Mouse (Mus musculus) G1E (cell line): ENCODE results near the gene Tm7sf3. TPM values are rescaled to one million over a fixed set of nuclear protein-coding genes. Genes with fewer than 3 reads are reported as not detected.

ENCODE experiments used
- ATAC-seq: 2 replicates; pipeline ENCODE4 v1.8.0; 2016; ENCODE audit warnings: mild to moderate bottlenecking; ENCODE audit not compliant: insufficient number of reproducible peaks, poor library complexity, low FRiP score, severe bottlenecking; ENCODE audit errors: extremely low read depth
- DNase-seq: peaks from one replicate; pipeline ENCODE4 v3.0.0; 2012; ENCODE audit warnings: low spot score
- H3K27me3 ChIP-seq: 2 replicates; pipeline ENCODE4 v1.6.1; 2012; ENCODE audit warnings: mild to moderate bottlenecking, low read length, inconsistent platforms; ENCODE audit not compliant: insufficient read depth
- H3K36me3 ChIP-seq: replicated peaks from 2 replicates; pipeline ENCODE3; 2012; ENCODE audit warnings: mild to moderate bottlenecking, inconsistent platforms
- H3K4me1 ChIP-seq: 2 replicates; pipeline ENCODE4 v1.6.1; 2012; ENCODE audit warnings: low read depth, low read length, inconsistent platforms, mixed read lengths; ENCODE audit not compliant: insufficient read depth
- H3K4me3 ChIP-seq: 2 replicates; pipeline ENCODE4 v1.5.1; 2012; ENCODE audit warnings: low read depth, mild to moderate bottlenecking, inconsistent platforms, low read length, moderate library complexity, mixed read lengths
- H3K9me3 ChIP-seq: replicated peaks from 2 replicates; pipeline ENCODE4 v1.6.1; 2012; ENCODE audit warnings: inconsistent platforms
- CTCF ChIP-seq: IDR thresholded peaks from 2 replicates; pipeline ENCODE4 v1.5.1; 2012; ENCODE audit warnings: low read depth, low read length, inconsistent platforms, mixed read lengths
- GATA1 ChIP-seq: IDR thresholded peaks from 2 replicates; pipeline ENCODE4 v1.6.1; 2012; ENCODE audit warnings: borderline replicate concordance, low read length, inconsistent platforms, mixed read lengths
- GATA2 ChIP-seq: IDR thresholded peaks from 2 replicates; pipeline ENCODE4 v1.6.1; 2012; ENCODE audit warnings: low read depth, low read length, inconsistent platforms, borderline replicate concordance
- POLR2AphosphoS5 ChIP-seq: IDR thresholded peaks from 2 replicates; pipeline ENCODE4 v1.6.1; 2012; ENCODE audit warnings: low read depth, low read length, inconsistent platforms; ENCODE audit not compliant: insufficient replicate concordance
- TAL1 ChIP-seq: conservative IDR thresholded peaks from 2 replicates; pipeline ENCODE4 v1.6.1; 2012; ENCODE audit warnings: low read depth, low read length, inconsistent platforms, mixed read lengths
- polyA plus RNA-seq: library from polyadenylated mRNA; stranded (reverse); fragments of >175 nt; gene quantifications from 2 replicates; pipeline ENCODE4 v1.2.3, GENCODE M21; 2012
- total RNA-seq, 2 experiments: library from RNA; stranded (forward) in 1 of 2; stranded (reverse) in 1 of 2; fragments of 200-1000 nt in 1 of 2; fragments of >200 nt in 1 of 2; fragmentation: Nextera tagmentation in 1 of 2; gene quantifications; 2 replicates each; pipeline ENCODE4 v1.2.3; 2014 to 2017

The Tm7sf3 gene
- total and polyA plus RNA-seq, 3 experiments, result 24.7 to 27.8 (median 25.0) TPM

DNA sequence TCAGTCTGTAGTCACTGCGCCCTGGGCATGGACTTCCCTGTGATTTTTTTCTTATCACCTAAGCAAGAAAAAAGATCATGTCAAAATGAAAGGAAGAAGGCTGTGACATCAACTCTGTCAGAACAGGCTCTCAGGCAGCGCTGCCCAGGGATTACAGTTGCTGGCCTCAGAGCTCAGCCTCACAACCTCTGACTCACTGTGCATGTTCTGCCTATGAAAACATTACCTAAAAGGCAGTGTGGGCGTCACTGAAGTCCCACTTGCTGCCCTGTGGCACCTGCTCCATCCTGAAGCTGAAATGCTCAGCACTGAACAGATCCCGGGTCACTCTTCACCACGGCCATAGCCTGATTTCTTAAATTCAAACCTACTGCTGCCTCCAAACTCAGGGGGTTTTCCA, 29.9 kb downstream of the Tm7sf3 start:
- Histone ChIP-seq H3K27me3 (no peaks in the 10 kb centered on the region), H3K9me3 (no peaks in the 10 kb centered on the region), H3K4me3 (no peak overlapping the region), H3K36me3 (peaks cover 95% of the 10 kb centered on the region), H3K4me1 (no peaks in the 10 kb centered on the region)
- DNase-seq, result no peak
- TF ChIP-seq POLR2AphosphoS5 (no peak), GATA2 (no peak), TAL1 (no peak), CTCF (no peak), GATA1 (no peak)
- no peak for ATAC-seq

DNA sequence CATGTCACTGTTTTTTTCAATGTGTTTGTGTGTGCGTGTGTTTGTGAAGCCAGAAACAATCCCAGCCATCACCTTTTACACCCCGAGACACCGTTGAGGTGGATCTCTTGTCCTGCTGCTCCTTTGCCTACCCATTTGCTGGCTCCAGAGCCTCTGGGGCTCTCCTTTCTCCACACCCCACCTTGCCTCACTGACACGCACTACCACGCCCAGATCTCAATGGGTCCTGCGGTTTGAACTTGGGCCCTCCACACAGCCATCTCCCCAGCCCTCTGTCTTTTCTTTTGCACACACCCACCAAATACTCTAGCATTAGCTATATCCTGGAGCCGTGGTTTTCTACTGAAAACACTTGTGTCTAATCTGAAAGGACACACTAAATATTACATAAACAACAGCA, 30.7 kb downstream of the Tm7sf3 start:
- no peak for ATAC-seq
- no peaks in the 10 kb centered on the region for H3K27me3 ChIP-seq
- no peaks in the 10 kb centered on the region for H3K9me3 ChIP-seq
- DNase-seq, result no peak
- no peaks in the 10 kb centered on the region for H3K4me1 ChIP-seq
- TF ChIP-seq POLR2AphosphoS5, result no peak
- TF ChIP-seq TAL1, result no peak
- no peak for TF ChIP-seq GATA1
- TF ChIP-seq GATA2, result no peak
- TF ChIP-seq CTCF, result no peak
- peaks cover 95% of the 10 kb centered on the region for H3K36me3 ChIP-seq
- H3K4me3 ChIP-seq, result no peak overlapping the region

DNA sequence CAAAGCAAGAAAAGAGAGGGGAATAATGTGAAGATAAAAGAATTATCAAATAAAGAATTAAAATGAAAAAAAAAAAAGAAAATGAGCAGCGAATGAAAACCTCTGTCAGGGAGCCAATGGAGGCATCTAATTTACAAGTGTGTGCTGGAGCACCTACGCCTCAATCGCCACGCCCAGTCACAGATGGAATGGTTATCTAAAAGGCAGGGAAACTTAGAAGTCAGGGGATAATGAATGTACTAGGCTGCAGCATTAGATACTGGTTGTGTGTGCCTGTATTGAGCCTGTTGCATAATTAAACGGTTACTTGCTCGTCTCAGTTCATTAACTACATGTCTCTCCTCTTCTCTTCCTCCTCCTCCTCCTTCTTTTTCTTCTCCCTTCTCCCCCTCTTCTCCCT, 31.2 kb downstream of the Tm7sf3 start:
- no peak for TF ChIP-seq TAL1
- no peak for TF ChIP-seq POLR2AphosphoS5
- TF ChIP-seq CTCF, result no peak
- no peak for TF ChIP-seq GATA1
- TF ChIP-seq GATA2, result no peak
- DNase-seq (no peak), ATAC-seq (no peak)
- Histone ChIP-seq H3K9me3 (no peaks in the 10 kb centered on the region), H3K4me1 (peaks cover 2% of the 10 kb centered on the region; the same call in 1 of the 2 replicates), H3K27me3 (no peaks in the 10 kb centered on the region), H3K36me3 (peaks cover 95% of the 10 kb centered on the region), H3K4me3 (no peak overlapping the region)

DNA sequence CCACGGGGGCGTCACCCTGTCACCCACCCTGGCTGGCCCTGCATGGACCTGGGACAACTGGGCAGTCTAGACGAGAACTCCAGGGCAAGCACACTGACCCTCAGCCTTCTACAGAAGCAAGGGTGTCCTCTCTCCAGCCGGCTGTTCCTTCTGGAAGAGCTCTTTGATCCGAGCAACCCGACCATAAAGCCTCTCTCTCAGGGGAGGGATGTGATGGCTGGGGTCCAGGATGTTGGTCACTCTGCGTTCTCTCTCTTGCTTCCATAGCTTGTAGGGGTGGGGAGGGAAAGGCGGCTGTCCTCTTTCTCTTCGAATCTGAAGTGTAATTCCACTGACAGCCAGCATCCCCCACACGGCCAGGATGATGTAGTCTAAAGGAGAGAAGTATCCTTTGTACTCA, 39.0 kb downstream of the Tm7sf3 start:
- H3K9me3 ChIP-seq, result no peaks in the 10 kb centered on the region
- TF ChIP-seq CTCF, result no peak
- no peak for TF ChIP-seq TAL1
- no peak for TF ChIP-seq POLR2AphosphoS5
- no peak for TF ChIP-seq GATA2
- no peak for TF ChIP-seq GATA1
- H3K36me3 ChIP-seq, result peaks cover 93% of the 10 kb centered on the region
- DNase-seq (no peak), ATAC-seq (no peak)
- H3K27me3 ChIP-seq, result no peaks in the 10 kb centered on the region
- H3K4me1 ChIP-seq, result peaks cover 4% of the 10 kb centered on the region; the same call in 1 of the 2 replicates
- no peak overlapping the region for H3K4me3 ChIP-seq

DNA sequence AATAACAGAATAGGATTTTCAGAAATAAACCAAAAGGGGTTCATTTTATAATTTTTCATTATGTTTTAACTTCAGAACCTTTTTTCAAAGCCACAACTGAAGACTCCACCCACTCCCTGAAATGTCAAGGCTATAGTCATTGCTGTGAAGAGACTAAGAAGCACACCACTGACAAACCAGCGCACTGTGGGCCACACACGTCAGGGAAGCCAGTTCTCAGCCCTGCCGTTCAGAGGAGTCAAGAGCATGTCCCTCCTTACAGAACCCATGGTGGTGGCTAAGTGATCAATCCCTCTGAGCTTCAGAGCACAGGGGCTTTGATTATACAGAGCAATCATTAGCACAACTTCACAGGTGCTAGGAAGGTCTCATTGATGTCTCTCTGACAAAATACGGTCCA, 40.0 kb downstream of the Tm7sf3 start:
- H3K4me1 ChIP-seq, result peaks cover 4% of the 10 kb centered on the region; the same call in 1 of the 2 replicates
- no peak for TF ChIP-seq GATA1
- TF ChIP-seq CTCF, result no peak
- no peak for TF ChIP-seq POLR2AphosphoS5
- TF ChIP-seq GATA2, result no peak
- no peak for TF ChIP-seq TAL1
- ATAC-seq (no peak), DNase-seq (no peak)
- H3K9me3 ChIP-seq, result no peaks in the 10 kb centered on the region
- H3K36me3 ChIP-seq, result peaks cover 82% of the 10 kb centered on the region
- H3K4me3 ChIP-seq, result no peak overlapping the region
- H3K27me3 ChIP-seq, result no peaks in the 10 kb centered on the region

DNA sequence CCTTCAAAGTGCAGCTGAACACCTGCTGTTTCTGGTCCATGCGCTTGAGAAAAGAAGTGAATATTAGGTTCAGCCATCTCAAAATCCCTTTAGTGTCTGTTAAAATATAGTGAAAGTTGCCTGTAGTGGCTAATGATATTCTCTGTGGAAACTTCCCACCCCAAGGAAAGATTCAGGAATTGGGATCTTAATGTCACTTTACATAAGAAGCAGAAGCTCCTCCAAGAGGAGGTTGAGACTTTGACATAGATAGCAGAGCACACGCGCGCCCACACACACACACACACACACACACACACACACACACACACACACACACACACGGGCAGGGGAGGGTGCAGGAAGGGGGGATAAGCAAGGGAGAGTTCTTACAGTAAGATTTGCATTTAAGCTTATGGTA, 57.5 kb downstream of the Tm7sf3 start:
- no peak for TF ChIP-seq TAL1
- no peak for TF ChIP-seq CTCF
- TF ChIP-seq GATA2, result no peak
- no peak for TF ChIP-seq GATA1
- TF ChIP-seq POLR2AphosphoS5, result no peak
- DNase-seq, result no peak
- Histone ChIP-seq H3K4me3 (no peak overlapping the region), H3K4me1 (peaks cover 9% of the 10 kb centered on the region), H3K27me3 (no peaks in the 10 kb centered on the region), H3K9me3 (no peaks in the 10 kb centered on the region), H3K36me3 (peaks cover 70% of the 10 kb centered on the region)
- no peak for ATAC-seq
